Mouse (Mus musculus): ENCODE measurements around the gene Atp6v0b.

DNA sequence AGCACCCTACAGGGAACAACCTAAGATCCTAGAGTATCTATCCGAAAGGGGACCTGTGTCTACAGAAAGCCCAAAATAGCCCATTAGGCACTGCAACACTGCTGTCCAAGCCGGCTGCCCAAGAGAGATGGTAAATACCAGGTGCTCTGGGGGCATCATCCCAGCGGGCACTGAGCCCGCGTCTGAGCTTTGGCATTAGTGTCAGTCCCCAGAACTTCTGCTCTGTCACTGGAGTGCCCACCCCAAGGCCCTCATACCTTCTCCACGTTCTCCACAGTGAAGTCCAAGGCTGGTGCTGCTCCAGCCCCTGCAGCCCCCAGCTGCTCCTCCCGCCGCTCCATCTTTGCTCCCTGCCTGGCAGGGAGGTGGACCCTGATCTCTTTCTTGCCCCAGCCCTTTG lies 26.9 kb upstream of the Atp6v0b start:
- TF ChIP-seq EP300 (IDR thresholded peaks at IDR 0.05; ENCODE audit: insufficient read depth, low read depth, low read length) (no peak), CTCF (IDR thresholded peaks at IDR 0.05) (no peak), POLR2A (IDR thresholded peaks at IDR 0.05; ENCODE audit: insufficient read depth, low read depth, low read length) (no peak)
